Mouse (Mus musculus) limb, embryonic 14.5 days (tissue): ENCODE data around the gene Impg1. TPM values are rescaled to one million over a fixed set of nuclear protein-coding genes. Genes with fewer than 3 reads are reported as not detected.

Experiments used
- ATAC-seq: fragments of 200-750 bp; cut with Nextera tagmentation; 2 replicates; pipeline ENCODE4 v1.8.0; 2017; ENCODE audit warnings: low read depth, moderate number of reproducible peaks, moderate TSS enrichment; ENCODE audit not compliant: low FRiP score
- DNase-seq: peaks from one replicate; pipeline ENCODE4 v3.0.0-alpha.2; 2015; ENCODE audit warnings: low spot score
- H3K27ac ChIP-seq: fragments of 300-500 bp; sonication (generic); replicated peaks from 2 replicates; pipeline ENCODE4 v1.5.1; 2014; ENCODE audit warnings: low read depth, mild to moderate bottlenecking, low read length, moderate library complexity, mixed read lengths
- H3K27me3 ChIP-seq: fragments of 300-500 bp; sonication (generic); 2 replicates; pipeline ENCODE4 v1.6.1; 2014; ENCODE audit warnings: low read length, mixed read lengths; ENCODE audit not compliant: control insufficient read depth, insufficient read depth
- H3K36me3 ChIP-seq: fragments of 300-500 bp; sonication (generic); 2 replicates; pipeline ENCODE4 v1.6.1; 2014; ENCODE audit warnings: mild to moderate bottlenecking, low read length, moderate library complexity, mixed read lengths; ENCODE audit not compliant: control insufficient read depth, insufficient read depth
- H3K4me1 ChIP-seq: fragments of 300-500 bp; sonication (generic); 2 replicates; pipeline ENCODE4 v1.6.1; 2014; ENCODE audit warnings: antibody characterized with exemption, low read length, mixed read lengths; ENCODE audit not compliant: control insufficient read depth, insufficient read depth
- H3K4me2 ChIP-seq: fragments of 300-500 bp; sonication (generic); replicated peaks from 2 replicates; pipeline ENCODE4 v1.6.1; 2014; ENCODE audit warnings: low read depth, mild to moderate bottlenecking, low read length, moderate library complexity; ENCODE audit not compliant: severe bottlenecking
- H3K4me3 ChIP-seq: fragments of 300-500 bp; sonication (generic); replicated peaks from 2 replicates; pipeline ENCODE4 v1.5.1; 2014; ENCODE audit warnings: low read length
- H3K9ac ChIP-seq: fragments of 300-500 bp; sonication (generic); 2 replicates; pipeline ENCODE4 v1.6.1; 2014; ENCODE audit warnings: mild to moderate bottlenecking, low read depth, low read length, moderate library complexity; ENCODE audit not compliant: severe bottlenecking
- H3K9me3 ChIP-seq: fragments of 300-500 bp; sonication (generic); 2 replicates; pipeline ENCODE4 v1.6.1; 2016; ENCODE audit warnings: low read length; ENCODE audit not compliant: control insufficient read depth
- POLR2A ChIP-seq: fragments of 200-500 bp; IDR thresholded peaks from 2 replicates; pipeline ENCODE4 v1.8.0; 2012; ENCODE audit warnings: inconsistent platforms, mild to moderate bottlenecking, moderate library complexity, borderline replicate concordance; ENCODE audit not compliant: insufficient read depth, insufficient read length; ENCODE audit errors: extremely low read depth
- WGBS: fragments of 180-500 bp; shearing (Covaris S2); extraction: QIAGEN DNeasy Blood & Tissue Kit; methylation state at CpG from one replicate; pipeline ENCODE4 v1.1.7; 2014; 5-methylcytosine and 5-hydroxymethylcytosine counted together
- polyA plus RNA-seq, 2 experiments: library from polyadenylated mRNA; depleted of rRNA in 1 of 2; stranded (reverse) in 1 of 2; unstranded in 1 of 2; fragments of >200 nt; fragmentation: Nextera tagmentation in 1 of 2; extraction: Ambion mirVana in 1 of 2; gene quantifications; 2 replicates each; pipeline versions ENCODE4 v1.2.1 to v1.2.3; 2012 to 2014

Impg1 gene
- polyA plus RNA-seq, 2 experiments: 0.05 TPM; not detected in 1

GRCm38 (mm10) chr9:80386000-80386399, 79.3 kb downstream of the Impg1 start:
- Histone ChIP-seq H3K4me3 (no peak overlapping the region), H3K9ac (no peak overlapping the region), H3K27ac (no peak overlapping the region), H3K27me3 (no peaks in the 10 kb centered on the region), H3K4me2 (no peak overlapping the region), H3K36me3 (no peaks in the 10 kb centered on the region), H3K9me3 (no peaks in the 10 kb centered on the region), H3K4me1 (no peaks in the 10 kb centered on the region)
- WGBS: 45% methylated on average over 7 of the region's 7 CpGs
- DNase-seq: no peak
- no peak for TF ChIP-seq POLR2A
- no peak for ATAC-seq

- Histone ChIP-seq H3K27ac (no peak overlapping the region), H3K27me3 (no peaks in the 10 kb centered on the region), H3K4me1 (no peaks in the 10 kb centered on the region), H3K4me2 (no peak overlapping the region), H3K9ac (no peak overlapping the region), H3K9me3 (no peaks in the 10 kb centered on the region), H3K36me3 (no peaks in the 10 kb centered on the region), H3K4me3 (no peak overlapping the region)
- TF ChIP-seq POLR2A: no peak
- DNase-seq (no peak), ATAC-seq (no peak)
- 80% methylated on average over 4 of the region's 4 CpGs for WGBS
Observed at GRCm38 (mm10) chr9:80382711-80383110, 82.6 kb downstream of the Impg1 start.

GRCm38 (mm10) chr9:80380078-80380645, 85.1 kb downstream of the Impg1 start:
- TF ChIP-seq POLR2A: no peak
- no peaks in the 10 kb centered on the region for H3K9me3 ChIP-seq
- H3K36me3 ChIP-seq: no peaks in the 10 kb centered on the region
- no peak overlapping the region for H3K4me3 ChIP-seq
- no peak for DNase-seq
- no peak overlapping the region for H3K4me2 ChIP-seq
- no peaks in the 10 kb centered on the region for H3K4me1 ChIP-seq
- no peak overlapping the region for H3K9ac ChIP-seq
- H3K27me3 ChIP-seq: no peaks in the 10 kb centered on the region
- no peak for ATAC-seq
- 94% methylated on average over 2 of the region's 2 CpGs for WGBS
- H3K27ac ChIP-seq: no peak overlapping the region

DNA sequence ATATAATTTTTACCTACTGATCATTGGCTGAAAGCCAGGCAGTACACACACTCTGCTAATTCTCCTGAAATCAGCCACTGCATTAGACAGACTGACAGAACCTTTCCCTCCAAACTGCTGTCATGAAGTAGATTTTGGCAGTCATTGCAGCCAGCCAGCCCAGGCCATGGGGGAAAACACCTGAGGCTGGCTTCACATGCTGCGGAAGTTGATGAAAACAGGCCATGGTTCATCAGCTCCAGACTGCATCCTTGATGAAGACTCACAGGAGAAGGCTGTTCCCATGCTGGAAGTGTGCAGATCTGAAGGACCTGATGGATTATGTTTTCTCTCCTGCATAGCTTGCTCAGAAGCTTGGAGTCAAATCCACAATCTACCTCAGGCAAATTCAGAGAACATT, 91.2 kb downstream of the Impg1 start:
- TF ChIP-seq POLR2A: no peak
- no peak overlapping the region for H3K4me3 ChIP-seq
- no peak overlapping the region for H3K4me2 ChIP-seq
- no peak overlapping the region for H3K27ac ChIP-seq
- H3K9ac ChIP-seq: no peak overlapping the region
- no peaks in the 10 kb centered on the region for H3K9me3 ChIP-seq
- no peaks in the 10 kb centered on the region for H3K27me3 ChIP-seq
- WGBS: 74% methylated on average over 1 of the region's 1 CpGs
- H3K4me1 ChIP-seq: no peaks in the 10 kb centered on the region
- DNase-seq: no peak
- ATAC-seq: no peak
- H3K36me3 ChIP-seq: no peaks in the 10 kb centered on the region

DNA sequence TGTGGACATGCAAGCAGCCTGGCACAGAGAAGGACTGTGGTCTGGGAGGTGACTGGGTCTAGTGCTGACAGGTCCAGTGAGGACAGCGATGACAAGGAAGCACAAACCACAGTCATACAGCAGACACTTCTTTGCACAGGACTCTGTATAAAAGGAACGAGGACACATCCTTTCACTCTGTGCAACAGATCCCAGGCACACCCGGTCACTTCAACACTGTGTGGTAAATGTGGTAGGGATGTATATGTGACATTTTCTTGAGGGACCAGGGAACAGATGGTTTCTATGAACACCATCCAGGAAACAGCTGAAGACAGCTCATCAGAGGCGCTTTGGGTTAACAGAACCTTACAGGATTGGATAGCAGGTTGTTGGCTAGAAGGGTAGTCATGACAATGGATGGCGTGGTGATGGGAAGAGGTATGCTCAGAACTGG, 92.0 kb downstream of the Impg1 start:
- 88% methylated on average over 5 of the region's 5 CpGs for WGBS
- no peaks in the 10 kb centered on the region for H3K4me1 ChIP-seq
- DNase-seq (no peak), ATAC-seq (no peak)
- H3K36me3 ChIP-seq: no peaks in the 10 kb centered on the region
- H3K27ac ChIP-seq: no peak overlapping the region
- H3K4me3 ChIP-seq: no peak overlapping the region
- no peaks in the 10 kb centered on the region for H3K9me3 ChIP-seq
- H3K4me2 ChIP-seq: no peak overlapping the region
- H3K9ac ChIP-seq: no peak overlapping the region
- H3K27me3 ChIP-seq: no peaks in the 10 kb centered on the region
- no peak for TF ChIP-seq POLR2A

GRCm38 (mm10) chr9:80368636-80369035, 96.6 kb downstream of the Impg1 start:
- Histone ChIP-seq H3K4me3 (no peak overlapping the region), H3K36me3 (no peaks in the 10 kb centered on the region), H3K27me3 (no peaks in the 10 kb centered on the region), H3K9me3 (no peaks in the 10 kb centered on the region), H3K9ac (no peak overlapping the region), H3K4me1 (no peaks in the 10 kb centered on the region), H3K27ac (no peak overlapping the region), H3K4me2 (no peak overlapping the region)
- WGBS: 73% methylated on average over 2 of the region's 2 CpGs
- no peak for TF ChIP-seq POLR2A
- no peak for ATAC-seq
- DNase-seq: no peak
